Mouse (Mus musculus): ENCODE results near the gene Elof1. TPM values are rescaled to one million over a fixed set of nuclear protein-coding genes. Genes with fewer than 3 reads are reported as not detected.
"Not testable (repeated sequence)": the region's sequence is repeated elsewhere in the genome, so short reads cannot be mapped to it uniquely, and the experiment has no call there.

Gene Elof1
- total and polyA plus RNA-seq, 3 experiments, result 34.6 to 67.0 (median 42.6) TPM

GRCm38 (mm10) chr9:22084667-22085021, 32.3 kb downstream of the Elof1 start:
- Histone ChIP-seq H3K27ac (peak overlapping the region; percentile 92), H3K4me3 (peak overlapping the region; percentile 71), H3K9ac (ENCODE audit: low read depth, low read length) (peak overlapping the region; percentile 89), H3K36me3 (ENCODE audit: control insufficient read depth, insufficient read depth, low read length) (no peaks in the 10 kb centered on the region), H3K79me2 (replicated peaks; ENCODE audit: control insufficient read depth, insufficient read depth, low read length) (no peaks in the 10 kb centered on the region), H3K4me1 (ENCODE audit: control insufficient read depth, insufficient read depth, low read length) (peaks cover 1% of the 10 kb centered on the region; the same call in 1 of the 2 replicates), H3K27me3 (ENCODE audit: control insufficient read depth, insufficient read depth, low read length) (no peaks in the 10 kb centered on the region)
- TF ChIP-seq POLR2A (IDR thresholded peaks at IDR 0.05; ENCODE audit: insufficient read depth, low read depth, low read length) (no peak), EP300 (IDR thresholded peaks at IDR 0.05; ENCODE audit: insufficient read depth, low read depth, low read length) (no peak), CTCF (IDR thresholded peaks at IDR 0.05) (no peak)
- intact Hi-C loops (cut with DNase I), result loop anchor here (2.0 kb wide), 1 partner anchor 14 kb away; the partner anchor contains the start of genes Gm49318 and Zfp653
- 26% methylated on average over 4 of the region's 4 CpGs for WGBS
- no peak for DNase-seq

GRCm38 (mm10) chr9:22076223-22076622, 40.7 kb downstream of the Elof1 start:
- Histone ChIP-seq H3K27ac (no peak overlapping the region), H3K36me3 (ENCODE audit: control insufficient read depth, insufficient read depth, low read length) (no peaks in the 10 kb centered on the region), H3K79me2 (replicated peaks; ENCODE audit: control insufficient read depth, insufficient read depth, low read length) (no peaks in the 10 kb centered on the region), H3K27me3 (ENCODE audit: control insufficient read depth, insufficient read depth, low read length) (no peaks in the 10 kb centered on the region), H3K9ac (ENCODE audit: low read depth, low read length) (no peak overlapping the region), H3K4me3 (no peak overlapping the region), H3K4me1 (ENCODE audit: control insufficient read depth, insufficient read depth, low read length) (peaks cover 2% of the 10 kb centered on the region; the same call in 1 of the 2 replicates)
- 93% methylated on average over 23 of the region's 23 CpGs for WGBS
- intact Hi-C loops (cut with DNase I), result loop anchor here (10.0 kb wide), 1 partner anchor 149 kb away; the partner anchor contains the start of gene Zfp809
- no peak for TF ChIP-seq CTCF (IDR thresholded peaks at IDR 0.05)
- no peak for TF ChIP-seq POLR2A (IDR thresholded peaks at IDR 0.05; ENCODE audit: insufficient read depth, low read depth, low read length)
- TF ChIP-seq EP300 (IDR thresholded peaks at IDR 0.05; ENCODE audit: insufficient read depth, low read depth, low read length), result no peak
- no peak for DNase-seq

- not testable (repeated sequence) for H3K79me2 ChIP-seq (replicated peaks; ENCODE audit: control insufficient read depth, insufficient read depth, low read length); H3K4me1 ChIP-seq (ENCODE audit: control insufficient read depth, insufficient read depth, low read length); H3K36me3 ChIP-seq (ENCODE audit: control insufficient read depth, insufficient read depth, low read length); H3K27ac ChIP-seq; H3K4me3 ChIP-seq; DNase-seq; H3K27me3 ChIP-seq (ENCODE audit: control insufficient read depth, insufficient read depth, low read length); H3K9ac ChIP-seq (ENCODE audit: low read depth, low read length)
- WGBS, result 72% methylated on average over 5 of the region's 5 CpGs
- intact Hi-C loops (cut with DNase I), result loop anchor here (10.0 kb wide), 1 partner anchor 149 kb away; the partner anchor contains the start of gene Zfp809
Observed at GRCm38 (mm10) chr9:22075778-22076177, 41.2 kb downstream of the Elof1 start.

- Histone ChIP-seq H3K36me3 (ENCODE audit: control insufficient read depth, insufficient read depth, low read length) (no peaks in the 10 kb centered on the region), H3K9ac (ENCODE audit: low read depth, low read length) (no peak overlapping the region), H3K4me1 (ENCODE audit: control insufficient read depth, insufficient read depth, low read length) (peaks cover 3% of the 10 kb centered on the region), H3K27ac (no peak overlapping the region), H3K79me2 (replicated peaks; ENCODE audit: control insufficient read depth, insufficient read depth, low read length) (no peaks in the 10 kb centered on the region), H3K4me3 (no peak overlapping the region), H3K27me3 (ENCODE audit: control insufficient read depth, insufficient read depth, low read length) (no peaks in the 10 kb centered on the region)
- DNase-seq, result no peak
- TF ChIP-seq POLR2A (IDR thresholded peaks at IDR 0.05; ENCODE audit: insufficient read depth, low read depth, low read length) (no peak), CTCF (IDR thresholded peaks at IDR 0.05) (no peak), EP300 (IDR thresholded peaks at IDR 0.05; ENCODE audit: insufficient read depth, low read depth, low read length) (no peak)
- WGBS, result 80% methylated on average over 4 of the region's 4 CpGs
- intact Hi-C loops (cut with DNase I), result loop anchor here (5.0 to 10.0 kb wide), 2 partner anchors 70 to 153 kb away; partner anchors contain the start of genes Ccdc151, Prkcsh and Zfp809
Observed at GRCm38 (mm10) chr9:22072276-22072675, 44.7 kb downstream of the Elof1 start.

GRCm38 (mm10) chr9:22070791-22071573, 46.0 kb downstream of the Elof1 start, which contains the start of the genes Gm49318 and Zfp653:
Gm49318 (minus strand) TSS chr9:22071259.
Zfp653 (minus strand) TSS chr9:22071376.
- under 1% methylated on average over 62 of the region's 87 CpGs for WGBS
- H3K9ac ChIP-seq (ENCODE audit: low read depth, low read length), result peak within 1 kb of the TSS; percentile 94
- TF ChIP-seq POLR2A (IDR thresholded peaks at IDR 0.05; ENCODE audit: insufficient read depth, low read depth, low read length) (peak; percentile 95), EP300 (IDR thresholded peaks at IDR 0.05; ENCODE audit: insufficient read depth, low read depth, low read length) (peak; percentile 54; the same call in 1 of the 2 replicates), CTCF (IDR thresholded peaks at IDR 0.05) (peak; percentile 38)
- H3K36me3 ChIP-seq (ENCODE audit: control insufficient read depth, insufficient read depth, low read length), result no peaks in the 10 kb centered on the region
- H3K27me3 ChIP-seq (ENCODE audit: control insufficient read depth, insufficient read depth, low read length), result no peaks in the 10 kb centered on the region
- H3K79me2 ChIP-seq (replicated peaks; ENCODE audit: control insufficient read depth, insufficient read depth, low read length), result no peaks in the 10 kb centered on the region
- DNase-seq, result peak; percentile 97
- intact Hi-C loops (cut with DNase I), result loop anchor here (2.0 to 10.0 kb wide), 5 partner anchors 14 to 154 kb away; partner anchors contain the start of genes Ccdc151, Ecsit, Elof1 and Pigyl
- H3K27ac ChIP-seq, result peak within 1 kb of the TSS; percentile 97
- peak within 1 kb of the TSS; percentile 94 for H3K4me3 ChIP-seq
- peaks cover 3% of the 10 kb centered on the region for H3K4me1 ChIP-seq (ENCODE audit: control insufficient read depth, insufficient read depth, low read length)
